Comparison of ENCODE assay signal across 8 mouse cellular contexts in genomic region chr19:21144659-21145283, GRCm38 (mm10).
DNase-seq lines count a peak whose midpoint lies in the region; ATAC-seq and TF ChIP-seq lines count a peak whose summit lies in the region.

No protein-coding gene starts in this region.

- no peaks in the 10 kb centered on the region for H3K36me3 ChIP-seq in intestine, embryonic 16.5 days (ENCODE audit: control insufficient read depth, insufficient read depth, low read length)
- no peaks in the 10 kb centered on the region for H3K36me3 ChIP-seq in lung, embryonic 14.5 days (ENCODE audit: insufficient read depth)
- H3K36me3 ChIP-seq in hindbrain, embryonic 16.5 days (ENCODE audit: control insufficient read depth, insufficient read depth, low read length) = no peaks in the 10 kb centered on the region

- peak; percentile 89 for ATAC-seq in intestine, embryonic 16.5 days
- ATAC-seq in lung, embryonic 14.5 days (ENCODE audit: insufficient read depth) = peak; percentile 81; the same call in 1 of the 2 replicates
- ATAC-seq in neutrophil, adult 5-6 weeks (ENCODE audit: extremely low read depth, insufficient number of reproducible peaks, low FRiP score, poor library complexity, severe bottlenecking) = peak; percentile 99
- ATAC-seq in hindbrain, embryonic 16.5 days = no peak

- TF ChIP-seq CTCF in lung, embryonic 14.5 days (IDR thresholded peaks at IDR 0.05; ENCODE audit: low read depth) = no peak

- H3K4me3 ChIP-seq in intestine, embryonic 16.5 days (ENCODE audit: low read length) = no peak overlapping the region
- H3K4me3 ChIP-seq in lung, embryonic 14.5 days (ENCODE audit: low read depth, low read length) = no peak overlapping the region
- H3K4me3 ChIP-seq in hindbrain, embryonic 16.5 days (ENCODE audit: low read length) = no peak overlapping the region

- no peaks in the 10 kb centered on the region for H3K9me3 ChIP-seq in intestine, embryonic 16.5 days (ENCODE audit: control insufficient read depth, low read length)
- no peaks in the 10 kb centered on the region for H3K9me3 ChIP-seq in lung, embryonic 14.5 days (ENCODE audit: low read depth, low read length)
- no peaks in the 10 kb centered on the region for H3K9me3 ChIP-seq in hindbrain, embryonic 16.5 days (ENCODE audit: control insufficient read depth, low read length)

- H3K4me2 ChIP-seq in intestine, embryonic 16.5 days (ENCODE audit: low read depth, low read length) = no peak overlapping the region
- peak overlapping the region; percentile 1; the same call in 1 of the 2 replicates for H3K4me2 ChIP-seq in lung, embryonic 14.5 days
- H3K4me2 ChIP-seq in hindbrain, embryonic 16.5 days (ENCODE audit: low read length) = no peak overlapping the region

- peak overlapping the region; percentile 3; the same call in 1 of the 2 replicates for H3K27ac ChIP-seq in intestine, embryonic 16.5 days (ENCODE audit: low read length)
- H3K27ac ChIP-seq in lung, embryonic 14.5 days (ENCODE audit: low read depth) = no peak overlapping the region
- H3K27ac ChIP-seq in hindbrain, embryonic 16.5 days (ENCODE audit: low read depth, low read length) = no peak overlapping the region

- peak overlapping the region; percentile 10; the same call in 1 of the 2 replicates for H3K9ac ChIP-seq in intestine, embryonic 16.5 days (ENCODE audit: low read depth, low read length)
- no peak overlapping the region for H3K9ac ChIP-seq in lung, embryonic 14.5 days
- H3K9ac ChIP-seq in hindbrain, embryonic 16.5 days (ENCODE audit: low read depth, low read length) = no peak overlapping the region

- H3K4me1 ChIP-seq in intestine, embryonic 16.5 days (ENCODE audit: control insufficient read depth, insufficient read depth, low read length) = peaks cover 7% of the 10 kb centered on the region; the same call in 1 of the 2 replicates
- H3K4me1 ChIP-seq in lung, embryonic 14.5 days (ENCODE audit: insufficient read depth) = 0 out of 2 replicates have a peak, but pooled peaks cover 6% of the 10 kb centered on the region
- H3K4me1 ChIP-seq in hindbrain, embryonic 16.5 days (ENCODE audit: control insufficient read depth, insufficient read depth, low read depth, low read length) = no peaks in the 10 kb centered on the region

- no peaks in the 10 kb centered on the region for H3K27me3 ChIP-seq in intestine, embryonic 16.5 days (replicated peaks; ENCODE audit: control insufficient read depth, insufficient read depth, low read length)
- H3K27me3 ChIP-seq in lung, embryonic 14.5 days (ENCODE audit: insufficient read depth, low read length) = no peaks in the 10 kb centered on the region
- no peaks in the 10 kb centered on the region for H3K27me3 ChIP-seq in hindbrain, embryonic 16.5 days (replicated peaks; ENCODE audit: control insufficient read depth, insufficient read depth, low read length)

- peak; percentile 8 to 15 for DNase-seq in spleen, adult 18-20 months
- no peak for DNase-seq in spleen, adult 12 weeks (ENCODE audit: low spot score)
- peak; percentile 10 for DNase-seq in fibroblast of lung, adult 2 months (ENCODE audit: low read depth)
- peak; percentile 73 for DNase-seq in lung, embryonic 14.5 days
- DNase-seq in cerebellum, adult 11-12 months = no peak

- WGBS in intestine, embryonic 16.5 days = 18% methylated on average over 13 of the region's 13 CpGs
- 13% methylated on average over 13 of the region's 13 CpGs for WGBS in lung, embryonic 14.5 days
- WGBS in hindbrain, embryonic 16.5 days = 27% methylated on average over 13 of the region's 13 CpGs

Comparison
In these comparisons a context has a peak if more than half of its experiments do, and no peak if none do; other contexts are left out.
1. DNase-seq: peak in spleen, adult 18-20 months (2 of 2), fibroblast of lung, adult 2 months (single experiment) and lung, embryonic 14.5 days (single experiment); none in spleen, adult 12 weeks (single experiment) and cerebellum, adult 11-12 months (single experiment).